Mouse (Mus musculus): ENCODE measurements around the gene B4galt2.

GRCm38 (mm10) chr4:117914031-117914430, 30.7 kb upstream of the B4galt2 start:
- no peak for TF ChIP-seq CTCF (IDR thresholded peaks at IDR 0.05; ENCODE audit: low read depth)
- no peak for TF ChIP-seq EP300 (IDR thresholded peaks at IDR 0.05; ENCODE audit: low read depth)

All from heart, postnatal 0 days (tissue).